Mouse (Mus musculus): ENCODE results near the gene Numbl.

DNA sequence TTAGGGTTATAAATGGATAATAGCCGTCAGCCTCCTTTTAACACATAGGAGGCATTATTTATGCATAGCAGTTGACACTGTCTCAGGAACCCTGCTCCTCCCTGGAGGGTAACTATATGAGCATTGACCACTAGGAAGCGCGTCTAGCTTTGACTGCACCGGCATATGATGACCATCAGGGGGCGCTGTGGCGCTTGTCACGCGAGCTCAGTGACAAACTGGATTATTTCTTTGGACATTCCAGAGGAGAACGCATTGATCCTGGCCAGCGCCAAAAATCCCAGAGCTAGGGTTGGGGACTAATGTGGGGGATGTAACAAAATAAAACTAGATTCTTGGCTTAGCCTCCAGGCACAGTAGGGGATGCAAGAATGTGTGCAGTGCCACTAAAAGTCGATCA, 43.9 kb downstream of the Numbl start:
- peak; percentile 18 for TF ChIP-seq CTCF (IDR thresholded peaks at IDR 0.05; ENCODE audit: control insufficient read depth, insufficient read depth, insufficient read length)
- TF ChIP-seq USF1 (IDR thresholded peaks at IDR 0.05; ENCODE audit: low read depth) = no peak
- no peak for TF ChIP-seq MAX (IDR thresholded peaks at IDR 0.05)
